Mouse (Mus musculus): ENCODE measurements around the gene Ssr1. TPM values are rescaled to one million over a fixed set of nuclear protein-coding genes. Genes with fewer than 3 reads are reported as not detected.

Ssr1 gene
- polyA plus RNA-seq, 1 experiment from 2014 or later: 158 TPM

- no peaks in the 10 kb centered on the region for H3K27me3 ChIP-seq (ENCODE audit: insufficient read depth, low read length)
- WGBS: 78% methylated on average over 13 of the region's 13 CpGs
- H3K36me3 ChIP-seq (ENCODE audit: insufficient read depth): peaks cover 84% of the 10 kb centered on the region
- H3K4me3 ChIP-seq (ENCODE audit: low read depth, low read length): no peak overlapping the region
- peak; percentile 46 for DNase-seq
- no peak overlapping the region for H3K4me2 ChIP-seq
- no peak overlapping the region for H3K9ac ChIP-seq
- H3K27ac ChIP-seq (ENCODE audit: low read depth): no peak overlapping the region
- ATAC-seq (ENCODE audit: insufficient read depth): peak; percentile 36; the same call in 1 of the 2 replicates
- peaks cover 2% of the 10 kb centered on the region; the same call in 1 of the 2 replicates for H3K4me1 ChIP-seq (ENCODE audit: insufficient read depth)
- TF ChIP-seq CTCF (IDR thresholded peaks at IDR 0.05; ENCODE audit: low read depth): no peak
- H3K9me3 ChIP-seq (ENCODE audit: low read depth, low read length): no peaks in the 10 kb centered on the region
Observed at GRCm38 (mm10) chr13:37930091-37930490, 63.9 kb downstream of the Ssr1 start.

- Histone ChIP-seq H3K27ac (ENCODE audit: low read depth) (no peak overlapping the region), H3K4me1 (ENCODE audit: insufficient read depth) (peaks cover 3% of the 10 kb centered on the region; the same call in 1 of the 2 replicates), H3K4me3 (ENCODE audit: low read depth, low read length) (no peak overlapping the region), H3K27me3 (ENCODE audit: insufficient read depth, low read length) (no peaks in the 10 kb centered on the region), H3K9ac (no peak overlapping the region), H3K4me2 (no peak overlapping the region), H3K36me3 (ENCODE audit: insufficient read depth) (peaks cover 78% of the 10 kb centered on the region), H3K9me3 (ENCODE audit: low read depth, low read length) (no peaks in the 10 kb centered on the region)
- no peak for TF ChIP-seq CTCF (IDR thresholded peaks at IDR 0.05; ENCODE audit: low read depth)
- DNase-seq: no peak
- 84% methylated on average over 17 of the region's 17 CpGs for WGBS
- no peak for ATAC-seq (ENCODE audit: insufficient read depth)
Observed at GRCm38 (mm10) chr13:37929532-37929931, 64.5 kb downstream of the Ssr1 start.

GRCm38 (mm10) chr13:37926394-37926793 lies 67.6 kb downstream of the Ssr1 start:
- Histone ChIP-seq H3K4me3 (ENCODE audit: low read depth, low read length) (no peak overlapping the region), H3K4me1 (ENCODE audit: insufficient read depth) (0 out of 2 replicates have a peak, but pooled peaks cover 10% of the 10 kb centered on the region), H3K9ac (no peak overlapping the region), H3K36me3 (ENCODE audit: insufficient read depth) (peaks cover 57% of the 10 kb centered on the region), H3K4me2 (no peak overlapping the region), H3K27ac (ENCODE audit: low read depth) (no peak overlapping the region), H3K27me3 (ENCODE audit: insufficient read depth, low read length) (no peaks in the 10 kb centered on the region), H3K9me3 (ENCODE audit: low read depth, low read length) (no peaks in the 10 kb centered on the region)
- WGBS: 88% methylated on average over 3 of the region's 3 CpGs
- no peak for TF ChIP-seq CTCF (IDR thresholded peaks at IDR 0.05; ENCODE audit: low read depth)
- ATAC-seq (ENCODE audit: insufficient read depth) (no peak), DNase-seq (no peak)

- Histone ChIP-seq H3K36me3 (ENCODE audit: insufficient read depth) (peaks cover 51% of the 10 kb centered on the region), H3K27me3 (ENCODE audit: insufficient read depth, low read length) (no peaks in the 10 kb centered on the region), H3K27ac (ENCODE audit: low read depth) (peak overlapping the region; percentile 42), H3K4me1 (ENCODE audit: insufficient read depth) (0 out of 2 replicates have a peak, but pooled peaks cover 8% of the 10 kb centered on the region), H3K4me3 (ENCODE audit: low read depth, low read length) (no peak overlapping the region), H3K9me3 (ENCODE audit: low read depth, low read length) (no peaks in the 10 kb centered on the region), H3K4me2 (no peak overlapping the region), H3K9ac (no peak overlapping the region)
- ATAC-seq (ENCODE audit: insufficient read depth): peak; percentile 71
- WGBS: 41% methylated on average over 4 of the region's 4 CpGs
- no peak for TF ChIP-seq CTCF (IDR thresholded peaks at IDR 0.05; ENCODE audit: low read depth)
- peak; percentile 69 for DNase-seq
Observed at GRCm38 (mm10) chr13:37924461-37924948, 69.5 kb downstream of the Ssr1 start.

GRCm38 (mm10) chr13:37923643-37924460 lies 70.2 kb downstream of the Ssr1 start:
- no peaks in the 10 kb centered on the region for H3K9me3 ChIP-seq (ENCODE audit: low read depth, low read length)
- H3K9ac ChIP-seq: no peak overlapping the region
- H3K27me3 ChIP-seq (ENCODE audit: insufficient read depth, low read length): no peaks in the 10 kb centered on the region
- 0 out of 2 replicates have a peak, but pooled peaks cover 8% of the 10 kb centered on the region for H3K4me1 ChIP-seq (ENCODE audit: insufficient read depth)
- WGBS: 67% methylated on average over 10 of the region's 10 CpGs
- H3K27ac ChIP-seq (ENCODE audit: low read depth): peak overlapping the region; percentile 71
- peak; percentile 21 for DNase-seq
- H3K4me2 ChIP-seq: no peak overlapping the region
- peaks cover 49% of the 10 kb centered on the region for H3K36me3 ChIP-seq (ENCODE audit: insufficient read depth)
- no peak for TF ChIP-seq CTCF (IDR thresholded peaks at IDR 0.05; ENCODE audit: low read depth)
- no peak overlapping the region for H3K4me3 ChIP-seq (ENCODE audit: low read depth, low read length)
- ATAC-seq (ENCODE audit: insufficient read depth): peak; percentile 82

GRCm38 (mm10) chr13:37923091-37923490 lies 70.9 kb downstream of the Ssr1 start:
- H3K27ac ChIP-seq (ENCODE audit: low read depth): no peak overlapping the region
- no peak for DNase-seq
- H3K4me1 ChIP-seq (ENCODE audit: insufficient read depth): peaks cover 13% of the 10 kb centered on the region
- no peaks in the 10 kb centered on the region for H3K27me3 ChIP-seq (ENCODE audit: insufficient read depth, low read length)
- no peak for TF ChIP-seq CTCF (IDR thresholded peaks at IDR 0.05; ENCODE audit: low read depth)
- no peak overlapping the region for H3K4me2 ChIP-seq
- H3K4me3 ChIP-seq (ENCODE audit: low read depth, low read length): no peak overlapping the region
- WGBS: 78% methylated on average over 4 of the region's 4 CpGs
- H3K9me3 ChIP-seq (ENCODE audit: low read depth, low read length): no peaks in the 10 kb centered on the region
- ATAC-seq (ENCODE audit: insufficient read depth): no peak
- peaks cover 48% of the 10 kb centered on the region for H3K36me3 ChIP-seq (ENCODE audit: insufficient read depth)
- no peak overlapping the region for H3K9ac ChIP-seq

- ATAC-seq (ENCODE audit: insufficient read depth) (no peak), DNase-seq (no peak)
- Histone ChIP-seq H3K4me1 (ENCODE audit: insufficient read depth) (peaks cover 13% of the 10 kb centered on the region), H3K4me2 (no peak overlapping the region), H3K4me3 (ENCODE audit: low read depth, low read length) (no peak overlapping the region), H3K27me3 (ENCODE audit: insufficient read depth, low read length) (no peaks in the 10 kb centered on the region), H3K27ac (ENCODE audit: low read depth) (no peak overlapping the region), H3K9ac (no peak overlapping the region), H3K9me3 (ENCODE audit: low read depth, low read length) (no peaks in the 10 kb centered on the region), H3K36me3 (ENCODE audit: insufficient read depth) (peaks cover 60% of the 10 kb centered on the region)
- TF ChIP-seq CTCF (IDR thresholded peaks at IDR 0.05; ENCODE audit: low read depth): no peak
- WGBS: 51% methylated on average over 2 of the region's 2 CpGs
Observed at GRCm38 (mm10) chr13:37920727-37921126, 73.3 kb downstream of the Ssr1 start.

Data from lung, embryonic 14.5 days (tissue).